Mouse (Mus musculus) heart, embryonic 12.5 days (tissue): ENCODE results near the gene 1700001P01Rik. TPM values are rescaled to one million over a fixed set of nuclear protein-coding genes. Genes with fewer than 3 reads are reported as not detected.

ENCODE experiments used
- ATAC-seq: fragments of 200-750 bp; cut with Nextera tagmentation; 2 replicates; pipeline ENCODE4 v1.8.0; 2017; ENCODE audit warnings: moderate TSS enrichment, moderate library complexity; ENCODE audit not compliant: insufficient number of reproducible peaks, low FRiP score
- H3K27ac ChIP-seq: fragments of 300-500 bp; sonication (generic); 2 replicates; pipeline ENCODE4 v1.5.1; 2016; ENCODE audit warnings: mild to moderate bottlenecking, moderate library complexity; ENCODE audit not compliant: poor library complexity, severe bottlenecking
- H3K27me3 ChIP-seq: fragments of 300-500 bp; sonication (generic); replicated peaks from 2 replicates; pipeline ENCODE4 v1.6.1; 2016; ENCODE audit warnings: mild to moderate bottlenecking, moderate library complexity
- H3K36me3 ChIP-seq: fragments of 300-500 bp; sonication (generic); 2 replicates; pipeline ENCODE4 v1.6.1; 2016; ENCODE audit warnings: mild to moderate bottlenecking, moderate library complexity
- H3K4me1 ChIP-seq: fragments of 300-500 bp; sonication (generic); replicated peaks from 2 replicates; pipeline ENCODE4 v1.6.1; 2016; ENCODE audit warnings: mild to moderate bottlenecking
- H3K4me2 ChIP-seq: fragments of 300-500 bp; sonication (generic); 2 replicates; pipeline ENCODE4 v1.6.1; 2016; ENCODE audit warnings: mild to moderate bottlenecking, moderate library complexity
- H3K4me3 ChIP-seq: fragments of 300-500 bp; sonication (generic); 2 replicates; pipeline ENCODE4 v1.5.1; 2016; ENCODE audit warnings: mild to moderate bottlenecking
- H3K9ac ChIP-seq: fragments of 300-500 bp; sonication (generic); 2 replicates; pipeline ENCODE4 v1.6.1; 2016; ENCODE audit warnings: mild to moderate bottlenecking, moderate library complexity
- H3K9me3 ChIP-seq: fragments of 300-500 bp; sonication (generic); replicated peaks from 2 replicates; pipeline ENCODE4 v1.6.1; 2016; ENCODE audit warnings: mild to moderate bottlenecking, moderate library complexity
- WGBS: fragments of 180-500 bp; shearing (Covaris S2); methylation state at CpG from one replicate; pipeline ENCODE4 v1.1.7; 2016; 5-methylcytosine and 5-hydroxymethylcytosine counted together
- polyA plus RNA-seq: library from polyadenylated mRNA; unstranded; fragments of >200 nt; fragmentation: Nextera tagmentation; extraction: Ambion mirVana; gene quantifications from 2 replicates; pipeline ENCODE4 v1.2.1, GENCODE M21; 2016

The 1700001P01Rik gene
- not detected in 2 replicates for polyA plus RNA-seq

GRCm38 (mm10) chr11:97775808-97776496, at the start of gene 1700001P01Rik:
Gene 1700001P01Rik, minus strand, starts transcription at chr11:97775918.
- Histone ChIP-seq H3K27me3 (no peaks in the 10 kb centered on the region), H3K4me1 (peaks cover 17% of the 10 kb centered on the region), H3K27ac (no peak within 1 kb of the TSS), H3K9me3 (no peaks in the 10 kb centered on the region), H3K4me2 (no peak within 1 kb of the TSS), H3K36me3 (peaks cover 53% of the 10 kb centered on the region), H3K4me3 (no peak within 1 kb of the TSS), H3K9ac (no peak within 1 kb of the TSS)
- ATAC-seq, result no peak
- WGBS, result 46% methylated on average over 17 of the region's 17 CpGs

GRCm38 (mm10) chr11:97825295-97825694, 49.6 kb upstream of the 1700001P01Rik start:
- peaks cover 68% of the 10 kb centered on the region for H3K36me3 ChIP-seq
- WGBS, result 78% methylated on average over 10 of the region's 10 CpGs
- no peaks in the 10 kb centered on the region for H3K27me3 ChIP-seq
- no peak overlapping the region for H3K9ac ChIP-seq
- peaks cover 31% of the 10 kb centered on the region for H3K4me1 ChIP-seq
- H3K9me3 ChIP-seq, result no peaks in the 10 kb centered on the region
- no peak overlapping the region for H3K4me3 ChIP-seq
- no peak for ATAC-seq
- no peak overlapping the region for H3K4me2 ChIP-seq
- H3K27ac ChIP-seq, result no peak overlapping the region

- Histone ChIP-seq H3K9ac (no peak overlapping the region), H3K36me3 (peaks cover 64% of the 10 kb centered on the region), H3K4me1 (peaks cover 33% of the 10 kb centered on the region), H3K4me3 (no peak overlapping the region), H3K9me3 (no peaks in the 10 kb centered on the region), H3K4me2 (no peak overlapping the region), H3K27ac (no peak overlapping the region), H3K27me3 (no peaks in the 10 kb centered on the region)
- whole genome bisulfite sequencing, result 68% methylated on average over 6 of the region's 6 CpGs
- no peak for ATAC-seq
Measured at GRCm38 (mm10) chr11:97824895-97825294, 49.2 kb upstream of the 1700001P01Rik start.

- Histone ChIP-seq H3K27me3 (no peaks in the 10 kb centered on the region), H3K36me3 (peaks cover 60% of the 10 kb centered on the region), H3K4me3 (no peak overlapping the region), H3K4me2 (no peak overlapping the region), H3K9me3 (no peaks in the 10 kb centered on the region), H3K9ac (no peak overlapping the region), H3K4me1 (peaks cover 39% of the 10 kb centered on the region), H3K27ac (no peak overlapping the region)
- WGBS, result 93% methylated on average over 11 of the region's 11 CpGs
- no peak for ATAC-seq
Measured at GRCm38 (mm10) chr11:97824168-97824567, 48.5 kb upstream of the 1700001P01Rik start.

DNA sequence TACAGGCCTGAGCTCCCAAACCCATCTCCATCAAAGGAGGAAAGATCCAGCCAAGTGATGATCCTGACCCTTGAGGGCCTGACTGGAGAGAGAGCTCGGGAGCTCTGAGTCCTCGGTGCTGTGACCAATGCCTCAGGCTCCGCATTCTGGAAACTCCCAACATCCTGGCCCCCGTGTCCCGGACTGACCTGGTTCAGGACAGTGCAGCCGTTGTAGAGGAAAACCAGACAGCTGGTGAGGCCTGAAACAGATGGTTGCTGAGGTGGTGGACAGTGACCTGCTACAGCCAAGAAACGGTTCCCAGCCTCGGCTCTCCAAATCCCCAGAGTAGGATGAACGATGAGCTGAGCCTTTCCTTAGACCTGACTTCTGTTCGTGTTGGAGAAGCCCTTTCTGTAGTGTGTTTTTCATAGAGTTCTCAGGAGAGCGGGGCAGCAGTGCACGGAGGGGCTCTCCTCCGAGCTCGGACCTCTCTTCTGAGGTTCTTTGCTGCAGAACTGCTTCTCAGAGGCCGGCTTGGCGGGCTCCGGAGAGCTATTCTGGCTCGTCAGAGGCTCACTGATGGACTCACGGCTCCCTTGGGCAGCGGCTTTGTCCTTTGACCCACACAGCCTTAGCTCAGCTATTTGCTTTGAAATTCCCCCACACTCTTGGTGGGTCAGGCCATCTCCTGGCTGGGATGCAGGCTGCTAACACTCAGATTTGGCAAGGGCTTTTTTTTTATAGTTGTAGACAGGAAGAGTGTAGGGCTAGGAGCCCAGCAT, 47.3 kb upstream of the 1700001P01Rik start:
- WGBS, result 74% methylated on average over 20 of the region's 20 CpGs

DNA sequence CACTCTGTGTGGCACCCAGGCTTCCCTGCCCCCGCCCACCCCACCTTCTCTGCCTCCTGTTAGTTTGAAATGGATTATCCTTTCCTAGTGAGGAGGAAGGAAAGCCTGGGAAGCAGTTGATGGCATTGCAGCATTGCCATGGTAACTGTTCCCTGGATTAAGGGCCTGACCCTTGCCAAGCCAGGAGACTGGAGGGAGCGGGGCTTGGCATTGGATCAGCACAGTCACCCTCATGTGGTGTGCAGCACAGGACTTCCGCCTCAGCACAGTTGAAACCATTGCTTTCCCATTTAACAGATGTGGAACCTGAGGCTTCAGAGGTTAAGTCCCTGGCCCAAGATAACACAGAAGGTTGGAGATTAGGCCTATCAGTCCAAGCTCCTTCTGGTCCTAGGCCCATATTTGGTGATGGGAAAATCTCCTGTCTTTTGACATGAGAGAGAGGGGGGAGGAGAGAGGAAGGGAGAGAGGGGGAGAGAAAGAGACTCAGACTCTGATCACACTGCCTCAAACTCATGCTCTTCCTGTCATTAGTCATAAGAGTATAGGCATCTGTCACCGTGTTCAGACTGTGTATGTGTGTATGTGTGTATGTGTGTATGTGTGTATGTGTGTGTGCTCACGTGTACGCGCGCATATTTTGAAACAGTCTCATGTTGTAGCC, 45.8 kb upstream of the 1700001P01Rik start:
- Histone ChIP-seq H3K27ac (no peak overlapping the region; the same call in 1 of the 2 replicates), H3K9me3 (no peaks in the 10 kb centered on the region), H3K4me2 (no peak overlapping the region), H3K9ac (no peak overlapping the region), H3K27me3 (no peaks in the 10 kb centered on the region), H3K36me3 (peaks cover 59% of the 10 kb centered on the region), H3K4me1 (peaks cover 66% of the 10 kb centered on the region), H3K4me3 (no peak overlapping the region)
- no peak for ATAC-seq
- 88% methylated on average over 8 of the region's 8 CpGs for WGBS

More for the DNA sequence above, 47.3 kb upstream of the 1700001P01Rik start:
- no peak overlapping the region for H3K4me2 ChIP-seq
- no peak overlapping the region for H3K27ac ChIP-seq
- peaks cover 61% of the 10 kb centered on the region for H3K36me3 ChIP-seq
- no peaks in the 10 kb centered on the region for H3K9me3 ChIP-seq
- H3K27me3 ChIP-seq, result no peaks in the 10 kb centered on the region
- no peak overlapping the region for H3K4me3 ChIP-seq
- no peak overlapping the region for H3K9ac ChIP-seq
- peaks cover 51% of the 10 kb centered on the region for H3K4me1 ChIP-seq
- ATAC-seq, result no peak

- H3K27ac ChIP-seq, result no peak overlapping the region
- ATAC-seq, result peak; percentile 75
- H3K36me3 ChIP-seq, result peaks cover 59% of the 10 kb centered on the region
- WGBS, result 20% methylated on average over 4 of the region's 4 CpGs
- H3K9ac ChIP-seq, result no peak overlapping the region; the same call in 1 of the 2 replicates
- H3K4me2 ChIP-seq, result peak overlapping the region; percentile 5; the same call in 1 of the 2 replicates
- peaks cover 67% of the 10 kb centered on the region for H3K4me1 ChIP-seq
- H3K9me3 ChIP-seq, result no peaks in the 10 kb centered on the region
- no peaks in the 10 kb centered on the region for H3K27me3 ChIP-seq
- H3K4me3 ChIP-seq, result no peak overlapping the region
Measured at GRCm38 (mm10) chr11:97820840-97821239, 45.1 kb upstream of the 1700001P01Rik start.

- 67% methylated on average over 5 of the region's 5 CpGs for WGBS
- Histone ChIP-seq H3K4me1 (peaks cover 72% of the 10 kb centered on the region), H3K4me3 (no peak overlapping the region), H3K36me3 (peaks cover 59% of the 10 kb centered on the region), H3K27me3 (no peaks in the 10 kb centered on the region), H3K4me2 (no peak overlapping the region), H3K27ac (peak overlapping the region; percentile 14), H3K9ac (no peak overlapping the region), H3K9me3 (no peaks in the 10 kb centered on the region)
- no peak for ATAC-seq
Measured at GRCm38 (mm10) chr11:97819923-97820322, 44.2 kb upstream of the 1700001P01Rik start.

- Histone ChIP-seq H3K27ac (peak overlapping the region; percentile 67), H3K9ac (peak overlapping the region; percentile 63; the same call in 1 of the 2 replicates), H3K27me3 (no peaks in the 10 kb centered on the region), H3K9me3 (no peaks in the 10 kb centered on the region), H3K4me2 (no peak overlapping the region), H3K4me3 (no peak overlapping the region), H3K4me1 (peaks cover 64% of the 10 kb centered on the region), H3K36me3 (peaks cover 56% of the 10 kb centered on the region)
- ATAC-seq, result no peak
- 39% methylated on average over 4 of the region's 4 CpGs for WGBS
Measured at GRCm38 (mm10) chr11:97819102-97819501, 43.4 kb upstream of the 1700001P01Rik start.

- H3K4me2 ChIP-seq, result no peak overlapping the region
- H3K4me3 ChIP-seq, result no peak overlapping the region
- peak overlapping the region; percentile 67 for H3K27ac ChIP-seq
- ATAC-seq, result no peak
- H3K4me1 ChIP-seq, result peaks cover 68% of the 10 kb centered on the region
- peaks cover 58% of the 10 kb centered on the region for H3K36me3 ChIP-seq
- WGBS, result 7% methylated on average over 4 of the region's 4 CpGs
- no peaks in the 10 kb centered on the region for H3K9me3 ChIP-seq
- peak overlapping the region; percentile 63 for H3K9ac ChIP-seq
- H3K27me3 ChIP-seq, result no peaks in the 10 kb centered on the region
Measured at GRCm38 (mm10) chr11:97818571-97818970, 42.9 kb upstream of the 1700001P01Rik start.

DNA sequence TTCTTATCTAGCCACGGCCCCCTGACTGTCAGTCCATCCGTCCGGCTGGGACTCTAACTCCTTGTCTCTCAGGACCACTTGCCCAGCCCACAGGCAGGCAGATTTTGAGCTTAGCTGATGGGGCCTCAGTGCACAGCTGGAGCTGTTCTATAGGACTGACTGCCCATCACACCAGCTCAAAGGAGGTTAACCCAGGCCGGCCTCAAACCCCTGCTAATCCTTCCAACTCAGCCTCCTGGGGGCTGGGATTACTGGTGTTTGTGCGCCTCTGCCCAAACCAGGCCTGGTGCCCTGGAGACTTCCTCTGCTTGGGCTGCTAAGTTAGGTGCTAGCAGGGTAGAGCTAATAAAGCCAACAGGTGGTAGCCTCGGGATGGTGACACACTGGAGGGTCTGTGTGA, 42.3 kb upstream of the 1700001P01Rik start:
- no peak overlapping the region for H3K4me3 ChIP-seq
- H3K4me1 ChIP-seq, result peaks cover 73% of the 10 kb centered on the region
- H3K36me3 ChIP-seq, result peaks cover 59% of the 10 kb centered on the region
- H3K4me2 ChIP-seq, result no peak overlapping the region
- H3K9ac ChIP-seq, result peak overlapping the region; percentile 8; the same call in 1 of the 2 replicates
- no peaks in the 10 kb centered on the region for H3K27me3 ChIP-seq
- WGBS, result 37% methylated on average over 6 of the region's 6 CpGs
- H3K9me3 ChIP-seq, result no peaks in the 10 kb centered on the region
- ATAC-seq, result no peak
- peak overlapping the region; percentile 67; the same call in 1 of the 2 replicates for H3K27ac ChIP-seq
